Mouse (Mus musculus): ENCODE measurements at regions not wholly inside any gene's neighbourhood (a gene's known extent, or its start where the extent isn't known, plus 50 kb on each side); places are given as distances from the start of the nearest gene placed in this dataset.

DNA sequence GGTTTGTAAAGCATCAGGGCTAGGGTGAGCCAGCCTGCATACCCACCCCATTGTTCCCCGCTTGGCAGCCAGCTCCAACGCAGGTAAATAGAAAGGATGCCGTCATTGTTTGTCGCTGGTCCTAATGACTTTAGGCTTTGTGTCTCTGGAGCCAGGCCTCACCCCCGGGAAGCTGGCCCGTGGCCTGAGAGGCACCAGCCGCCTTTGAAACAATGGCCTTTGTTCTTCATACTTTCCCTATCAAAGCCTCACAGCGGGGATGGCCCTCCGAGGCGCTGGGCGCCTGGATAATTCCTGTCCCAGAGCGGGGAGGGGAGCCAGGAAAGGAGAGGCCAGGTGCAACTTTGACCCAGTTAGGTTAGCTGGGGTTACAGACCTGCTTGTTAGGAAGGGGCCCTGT, 495.0 kb downstream of the Med13l start:
- DNase-seq (ENCODE audit: low spot score in 2 of 2) = no peak

DNA sequence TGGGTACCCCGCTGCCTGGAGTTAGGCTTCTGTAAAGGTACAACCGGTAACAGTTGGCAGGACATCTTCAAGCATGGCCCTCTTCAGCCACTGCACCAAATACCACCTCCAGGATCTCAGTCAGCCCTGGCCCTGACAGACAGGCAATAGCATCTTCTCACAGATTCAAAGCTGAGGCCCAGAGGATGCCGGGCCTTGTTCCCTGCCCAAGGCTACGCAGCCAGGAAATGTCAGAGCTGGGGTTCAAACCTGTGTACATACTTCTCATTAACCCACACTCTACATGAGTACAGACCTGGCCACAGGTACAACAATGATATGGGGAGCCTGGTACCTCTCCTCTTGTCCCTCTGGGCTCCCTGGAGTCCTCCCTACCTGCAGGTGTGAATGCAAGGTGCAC, 497.3 kb downstream of the Med13l start:
- DNase-seq (ENCODE audit: low spot score in 2 of 2) = no peak

DNA sequence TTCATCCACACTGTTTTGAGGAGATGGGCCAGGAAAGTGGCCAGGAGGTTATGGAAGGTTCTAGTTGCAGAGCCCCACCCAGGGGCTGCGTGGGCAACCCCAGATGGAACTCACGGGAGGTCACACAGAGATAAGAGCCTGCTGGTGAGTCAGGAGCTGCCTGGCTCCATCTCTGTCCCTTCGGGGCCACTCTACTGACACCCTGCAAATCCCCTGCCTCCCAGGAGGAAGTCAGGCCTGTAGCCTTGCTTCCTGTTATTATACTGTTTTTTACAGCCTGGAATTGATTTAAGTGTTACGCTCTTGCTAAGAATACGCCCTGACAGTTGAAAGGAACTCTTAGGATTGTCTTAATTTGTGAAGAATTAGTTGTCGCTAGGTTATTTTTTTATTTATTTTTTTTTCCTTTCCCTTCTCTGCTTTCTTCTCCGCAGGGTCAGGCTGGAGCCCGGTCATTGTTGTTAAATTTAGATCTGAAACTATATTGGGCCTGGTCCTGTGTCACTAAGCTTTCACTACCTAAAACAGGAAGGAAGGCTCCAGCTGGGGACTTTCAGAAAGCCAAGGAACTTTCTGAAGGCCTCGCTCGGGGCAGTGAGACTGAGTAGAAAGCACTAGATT, 497.9 kb downstream of the Med13l start:
- no peak for DNase-seq (ENCODE audit: low spot score in 2 of 2)

DNA sequence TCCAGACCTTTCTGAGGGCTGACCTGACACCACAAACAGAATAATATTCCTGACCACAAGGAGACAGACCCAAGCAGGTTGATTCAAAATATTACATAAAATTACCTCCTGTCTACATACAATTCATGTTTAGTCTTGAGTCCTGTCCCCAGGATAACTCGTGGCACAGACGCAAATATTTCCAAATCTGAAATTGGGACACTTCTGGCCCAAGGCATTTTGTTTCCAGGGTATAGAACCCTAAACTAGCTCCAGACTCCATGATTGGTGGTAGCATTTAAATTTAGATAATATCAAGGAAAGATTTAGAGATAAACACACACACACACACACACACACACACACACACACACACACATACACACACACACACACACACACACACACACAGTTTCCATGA, 498.7 kb downstream of the Med13l start:
- no peak for DNase-seq (ENCODE audit: low spot score in 2 of 2)

DNA sequence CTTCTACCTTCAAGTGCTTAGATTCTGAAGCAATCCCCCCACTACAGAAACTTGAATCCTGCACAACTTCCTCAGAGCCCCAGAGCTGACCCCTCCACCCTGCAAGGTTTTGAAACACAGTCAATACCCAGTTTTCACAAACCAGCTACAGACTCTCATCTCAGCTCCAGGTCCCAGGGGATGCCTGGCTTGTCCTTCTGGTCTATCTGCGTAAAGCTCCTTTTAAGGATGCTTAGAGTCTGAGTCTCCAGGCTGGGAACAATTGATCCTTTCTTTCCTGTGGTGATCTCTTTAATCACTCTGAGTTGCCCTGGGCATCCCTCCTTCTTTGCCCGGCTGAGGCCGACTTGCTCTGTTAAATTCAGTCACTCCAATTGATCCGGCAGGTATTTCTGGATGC, 500.4 kb downstream of the Med13l start:
- DNase-seq (ENCODE audit: low spot score in 2 of 2) = no peak

DNA sequence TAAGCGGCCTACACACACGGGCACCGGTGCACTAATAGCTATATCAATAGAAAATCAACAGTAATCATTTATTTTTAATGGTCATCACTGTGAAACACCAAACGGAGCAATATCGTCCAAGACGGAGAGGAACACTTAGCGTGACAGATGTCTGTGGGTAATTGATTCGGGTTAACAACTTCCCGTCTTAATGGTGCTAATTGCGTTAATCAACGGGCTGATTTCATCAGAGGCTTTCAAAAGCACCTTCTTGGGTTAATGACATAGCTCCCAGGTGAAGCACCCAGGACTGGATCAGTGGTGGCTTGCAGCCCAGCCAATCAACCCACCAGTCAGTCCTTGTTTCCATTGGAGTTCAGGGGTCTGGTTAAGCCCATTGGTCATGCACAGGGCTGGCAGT, 502.0 kb downstream of the Med13l start:
- DNase-seq (ENCODE audit: low spot score in 2 of 2) = no peak

DNA sequence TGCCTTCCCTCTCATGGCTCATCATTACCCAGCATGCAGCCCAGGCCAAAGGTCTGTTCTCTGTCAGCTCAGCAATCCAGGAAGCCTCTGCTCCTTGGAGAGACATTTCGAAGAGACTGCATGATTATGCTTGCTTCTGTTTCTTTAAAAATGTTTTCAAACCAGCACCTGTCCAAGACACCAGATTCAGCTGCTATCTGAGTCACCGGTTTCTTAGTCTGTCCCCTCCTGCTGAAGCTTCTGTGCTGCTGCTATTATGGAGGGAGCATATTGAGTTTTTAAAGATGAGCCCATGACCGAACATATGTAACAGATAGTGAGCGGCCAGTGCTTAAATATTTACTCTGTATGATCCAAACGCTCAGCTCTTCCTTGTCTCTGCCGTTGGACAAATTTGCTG, 506.2 kb downstream of the Med13l start:
- DNase-seq (ENCODE audit: low spot score in 2 of 2) = no peak

DNA sequence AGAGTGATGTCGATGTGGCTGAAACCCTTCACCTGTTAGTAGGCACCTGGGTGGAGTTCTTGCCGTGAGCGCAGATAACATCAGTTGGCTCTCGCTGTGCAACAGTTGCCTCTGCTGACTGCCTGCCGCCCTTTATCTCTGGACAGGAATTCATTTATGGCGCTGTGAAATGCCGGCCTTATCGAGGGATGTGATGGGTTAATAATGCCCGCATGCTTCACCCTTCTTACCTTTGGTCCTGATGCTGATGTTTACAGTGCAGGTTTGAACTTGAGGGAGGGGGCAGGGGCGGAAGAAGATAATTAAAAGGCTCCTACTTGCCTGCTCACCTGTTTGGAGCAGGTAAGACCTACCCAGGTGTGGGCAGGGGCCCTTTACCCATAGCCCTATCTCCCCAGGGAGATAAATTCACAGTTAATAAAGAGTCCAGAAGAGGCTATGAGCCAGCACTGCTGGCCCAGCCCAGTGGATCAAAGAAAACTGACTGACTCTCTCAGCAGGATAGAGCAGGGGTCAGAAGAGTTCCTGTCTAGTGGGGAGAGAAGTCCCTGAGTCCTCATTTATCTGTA, 509.4 kb downstream of the Med13l start:
- no peak for DNase-seq (ENCODE audit: low spot score in 2 of 2)

DNA sequence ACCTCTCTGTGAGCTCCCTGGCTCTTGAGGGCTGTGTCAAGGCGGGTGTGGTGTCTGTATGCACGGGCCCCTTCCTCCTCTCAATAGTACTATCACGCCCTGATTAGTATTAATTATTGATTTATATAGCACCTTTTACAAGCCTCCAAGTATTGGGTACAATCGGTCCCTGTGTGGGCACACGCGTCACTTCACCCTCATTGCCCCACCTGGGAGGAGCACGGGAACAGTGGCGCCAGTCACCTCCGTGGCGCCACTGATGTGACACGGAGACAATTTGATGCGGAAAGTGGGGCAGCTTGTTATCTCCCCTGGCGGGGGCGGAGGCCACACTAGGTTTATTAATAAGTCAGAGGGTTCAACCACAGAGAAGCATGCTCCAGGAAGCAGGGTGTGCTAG, 512.2 kb downstream of the Med13l start:
- no peak for DNase-seq (ENCODE audit: low spot score in 2 of 2)

DNA sequence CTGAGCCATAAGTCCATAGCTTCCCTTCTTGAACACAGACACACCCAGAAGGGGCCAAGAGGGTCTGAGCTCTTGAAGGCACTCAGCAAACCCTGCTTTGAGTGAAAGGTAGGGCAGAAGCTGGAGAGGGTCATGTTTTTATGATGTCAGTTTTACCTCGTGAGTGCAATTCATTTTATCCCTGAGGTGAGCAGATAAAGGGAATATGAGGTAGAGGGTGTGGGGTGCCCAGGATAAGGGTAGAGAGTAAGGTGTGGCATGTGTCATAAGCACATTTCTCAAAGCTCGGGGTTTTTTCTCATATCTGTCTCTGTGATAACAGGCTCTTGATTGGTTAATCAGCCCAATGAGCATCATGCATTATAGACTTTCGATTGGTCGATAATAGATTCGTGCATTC, 520.3 kb downstream of the Med13l start:
- DNase-seq (ENCODE audit: low spot score in 2 of 2) = no peak

DNA sequence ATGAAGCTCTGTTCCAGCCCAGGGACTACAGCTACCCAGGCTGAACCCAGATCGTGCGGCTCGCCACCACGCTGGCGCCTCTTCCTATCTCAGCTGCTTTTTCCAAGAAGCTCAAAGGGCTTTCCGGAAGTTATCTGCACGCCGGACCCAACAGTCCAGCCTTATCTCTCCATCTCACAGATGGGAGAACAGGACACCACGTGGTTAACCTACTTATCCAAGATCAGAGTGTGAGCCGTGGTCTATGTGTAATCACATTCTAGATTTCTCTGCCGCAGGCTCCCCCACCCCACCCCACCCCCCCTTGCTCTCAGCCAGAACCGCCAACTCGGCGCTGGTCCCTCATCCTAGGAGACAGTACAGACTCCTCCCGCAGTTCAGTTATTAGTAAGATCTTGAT, 522.4 kb downstream of the Med13l start:
- no peak for DNase-seq (ENCODE audit: low spot score in 2 of 2)

DNA sequence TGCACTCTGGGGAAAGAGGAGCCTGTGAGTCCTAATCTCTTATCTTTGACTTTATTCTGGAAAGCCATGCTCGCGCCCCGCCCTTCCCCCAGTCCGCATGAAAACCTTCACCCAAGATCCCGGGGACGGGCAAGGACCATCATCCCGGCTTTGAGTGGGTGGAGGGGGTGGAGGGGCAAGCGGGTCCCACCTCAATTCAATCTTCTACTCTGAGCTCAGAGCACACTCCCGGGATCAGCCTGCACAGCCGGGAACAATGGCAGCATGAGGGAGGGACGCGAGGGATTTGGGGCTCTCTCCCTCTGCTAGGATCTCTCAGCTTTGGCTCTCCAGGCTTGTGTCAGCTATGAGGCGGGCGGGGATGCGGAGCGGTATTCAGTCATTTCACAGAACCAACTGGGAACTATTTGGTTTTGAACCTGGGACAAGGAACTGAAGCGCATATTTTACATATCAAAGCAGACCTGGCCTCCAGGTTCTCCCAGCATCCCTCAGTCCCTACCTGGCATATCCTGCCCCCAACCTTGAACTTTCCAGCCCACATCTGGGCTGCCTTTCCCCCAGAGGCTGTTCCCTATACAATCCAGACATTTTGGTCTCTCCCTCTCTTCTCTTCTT, 537.2 kb downstream of the Med13l start:
- no peak for DNase-seq (ENCODE audit: low spot score in 2 of 2)

DNA sequence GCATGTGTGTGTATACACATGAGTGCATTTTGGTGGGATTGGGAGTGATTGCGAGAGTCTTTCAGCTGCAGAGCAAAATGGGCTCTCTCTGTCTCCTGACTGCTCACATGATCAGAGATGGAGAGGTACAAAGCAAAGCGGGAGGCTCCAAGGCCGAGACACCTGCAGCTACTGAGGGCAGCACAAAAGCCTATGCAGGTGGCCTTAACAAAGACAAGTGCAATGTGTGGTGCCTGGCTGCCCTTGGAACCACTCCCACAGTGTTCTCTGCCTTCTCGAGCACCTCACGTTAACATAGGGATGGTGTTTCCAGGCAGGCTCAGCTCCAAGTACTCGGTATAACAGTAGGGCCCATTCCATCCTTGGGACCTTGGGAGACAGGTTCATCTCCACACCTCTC, 539.3 kb downstream of the Med13l start:
- no peak for DNase-seq (ENCODE audit: low spot score in 2 of 2)

DNA sequence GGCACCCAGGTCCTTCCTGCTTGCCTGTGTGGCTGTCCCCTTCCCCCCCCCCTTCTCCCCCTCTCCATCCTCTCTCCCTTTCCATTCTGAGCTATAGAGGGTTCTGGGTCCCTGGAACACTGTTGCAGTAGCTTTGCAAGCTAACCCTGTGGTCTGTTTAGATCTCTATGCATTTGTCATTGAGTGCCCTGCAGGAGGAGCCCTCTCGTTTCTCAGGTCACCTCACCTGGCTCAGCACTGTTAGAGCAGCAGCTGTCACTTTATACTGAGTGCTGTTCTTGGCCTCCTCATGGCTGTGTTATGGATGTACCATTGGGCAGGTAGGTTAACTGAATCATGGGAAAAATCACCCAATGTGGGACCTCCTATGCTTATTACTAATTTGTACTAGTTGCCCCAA, 543.0 kb downstream of the Med13l start:
- DNase-seq (ENCODE audit: low spot score in 2 of 2) = no peak

DNA sequence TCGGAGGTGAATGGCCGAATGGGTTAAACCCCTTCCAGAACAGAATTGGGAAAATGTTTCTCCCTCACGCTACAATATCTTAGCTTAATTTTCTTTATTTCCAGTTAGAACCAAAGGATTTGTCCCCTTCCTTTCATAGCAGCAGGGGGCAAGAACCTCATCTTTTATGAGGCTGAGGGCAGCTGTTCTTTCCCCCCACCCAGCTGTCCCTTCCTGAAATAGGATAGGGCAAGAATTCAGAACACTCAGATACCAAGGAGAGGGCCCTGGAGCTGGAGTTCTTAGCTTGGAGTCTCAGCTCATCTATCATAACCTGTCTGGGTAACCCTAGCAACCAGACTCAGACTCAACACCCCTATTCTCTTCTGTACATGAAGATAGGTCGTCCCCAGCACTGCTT, 547.4 kb downstream of the Med13l start:
- no peak for DNase-seq (ENCODE audit: low spot score in 2 of 2)

DNA sequence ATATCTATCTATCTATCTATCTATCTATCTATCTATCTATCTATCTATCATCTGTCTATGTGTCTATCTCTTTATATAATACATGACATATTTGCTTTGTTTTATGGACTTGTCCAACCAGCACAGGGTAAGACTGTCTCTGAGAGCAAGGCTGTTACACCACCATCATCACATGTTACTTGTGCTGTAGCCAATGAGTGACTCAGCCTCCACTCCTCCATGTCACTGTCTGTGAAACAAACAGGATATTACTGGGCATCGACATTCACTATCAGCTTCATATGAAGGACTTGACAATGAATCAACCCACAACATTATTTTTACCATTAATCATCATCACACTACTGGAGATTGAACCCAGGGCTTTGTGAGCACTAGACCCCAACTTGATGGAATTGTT, 549.0 kb downstream of the Med13l start:
- no peak for DNase-seq (ENCODE audit: low spot score in 2 of 2)

DNA sequence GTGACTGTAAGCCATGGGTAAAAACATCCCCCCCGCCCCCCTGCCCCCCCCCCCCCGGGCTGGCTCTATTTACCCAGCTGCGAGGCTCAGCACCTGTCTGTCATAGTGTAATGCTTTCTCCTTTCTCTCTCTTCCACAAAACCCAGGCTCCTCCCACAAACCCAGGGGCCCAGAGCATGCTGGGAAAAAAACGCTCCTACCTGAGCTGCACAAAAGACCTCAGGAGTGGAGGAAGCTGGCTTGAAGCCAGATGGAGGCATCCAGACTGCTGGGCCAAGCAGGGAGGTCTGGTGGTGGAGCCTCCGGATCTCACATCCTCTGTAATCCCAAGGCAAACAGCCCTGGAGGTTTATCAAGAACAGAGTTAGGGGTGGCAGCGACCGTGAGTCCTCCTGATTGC, 553.6 kb downstream of the Med13l start:
- no peak for DNase-seq (ENCODE audit: low spot score in 2 of 2)

DNA sequence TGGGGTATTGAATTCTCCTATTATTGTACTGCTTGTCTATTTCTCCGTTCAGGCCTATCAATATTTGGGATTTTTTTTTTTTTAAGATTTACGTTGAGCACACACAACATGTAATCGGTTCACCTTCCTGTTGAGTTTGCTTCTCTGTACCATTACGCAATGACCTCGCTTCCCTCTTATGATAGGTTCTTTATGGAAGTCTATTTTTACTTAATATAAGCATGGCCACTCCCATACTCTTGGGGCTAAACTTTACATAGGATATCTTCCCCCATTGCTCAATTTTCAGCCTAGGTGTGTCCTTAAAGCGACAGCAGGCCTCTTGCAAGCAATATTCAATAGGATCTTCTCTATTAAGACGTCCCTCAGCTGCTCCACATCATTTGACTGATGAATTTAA, 544.7 kb upstream of the Tbx3 start:
- DNase-seq (ENCODE audit: low spot score in 2 of 2) = no peak

DNA sequence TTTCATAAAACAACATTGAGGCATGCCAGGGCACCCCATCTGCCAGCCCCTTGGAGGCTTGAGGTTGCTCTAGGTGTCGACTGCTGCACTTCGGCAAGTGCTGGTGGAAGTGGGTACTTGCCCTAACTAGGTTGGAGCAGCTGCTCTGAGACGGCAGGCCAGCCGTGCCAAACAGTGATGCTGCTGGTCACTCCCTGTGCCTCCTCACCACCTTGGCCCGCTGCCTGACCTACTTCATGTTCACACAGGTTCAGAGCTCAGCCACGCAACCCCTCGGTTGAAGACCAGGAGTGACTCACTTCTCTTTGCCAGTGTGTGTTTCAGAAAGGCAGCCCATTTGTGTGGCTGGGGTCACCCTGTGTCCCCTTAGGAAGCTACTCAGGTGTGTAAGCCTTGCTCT, 540.3 kb upstream of the Tbx3 start:
- DNase-seq (ENCODE audit: low spot score in 2 of 2) = no peak

DNA sequence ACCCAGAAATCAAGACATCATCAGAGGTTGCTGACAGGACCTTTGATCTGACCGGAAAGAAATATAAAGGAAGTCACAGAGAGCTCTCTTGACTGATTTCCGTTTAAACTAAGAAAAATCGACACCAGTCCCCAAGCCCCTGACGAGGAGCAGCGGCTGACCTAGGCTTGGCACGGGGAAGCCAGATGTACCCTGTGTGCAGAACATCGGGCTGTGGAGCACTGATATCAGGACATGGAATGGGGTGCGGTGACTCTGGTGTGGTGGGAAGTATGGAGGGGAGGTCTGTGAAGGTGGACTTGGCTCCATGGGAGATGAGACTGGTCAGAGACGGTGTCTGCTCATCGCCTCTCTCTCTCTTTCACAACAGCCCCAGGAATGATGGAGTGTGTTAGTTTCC, 539.0 kb upstream of the Tbx3 start:
- DNase-seq (ENCODE audit: low spot score in 2 of 2) = no peak

DNA sequence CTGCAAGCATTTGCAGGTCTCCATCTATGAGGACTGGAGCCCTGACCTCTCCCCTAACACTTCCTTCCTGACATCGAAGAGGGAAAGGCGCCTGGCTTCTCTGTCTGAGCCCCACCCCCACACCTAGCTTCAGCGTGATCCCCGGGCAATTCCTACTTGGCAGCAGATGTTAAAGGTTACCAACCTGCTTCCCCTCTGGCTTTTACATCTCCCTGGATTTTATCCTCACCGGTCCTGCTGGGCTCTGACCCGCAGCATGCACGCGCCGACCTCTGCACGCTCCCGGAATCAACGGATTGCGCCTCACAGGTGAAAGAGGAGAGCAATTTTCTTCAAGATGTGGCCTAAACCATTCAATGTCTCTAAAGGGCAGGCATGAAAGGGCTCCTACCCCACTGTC, 537.1 kb upstream of the Tbx3 start:
- no peak for DNase-seq (ENCODE audit: low spot score in 2 of 2)

DNA sequence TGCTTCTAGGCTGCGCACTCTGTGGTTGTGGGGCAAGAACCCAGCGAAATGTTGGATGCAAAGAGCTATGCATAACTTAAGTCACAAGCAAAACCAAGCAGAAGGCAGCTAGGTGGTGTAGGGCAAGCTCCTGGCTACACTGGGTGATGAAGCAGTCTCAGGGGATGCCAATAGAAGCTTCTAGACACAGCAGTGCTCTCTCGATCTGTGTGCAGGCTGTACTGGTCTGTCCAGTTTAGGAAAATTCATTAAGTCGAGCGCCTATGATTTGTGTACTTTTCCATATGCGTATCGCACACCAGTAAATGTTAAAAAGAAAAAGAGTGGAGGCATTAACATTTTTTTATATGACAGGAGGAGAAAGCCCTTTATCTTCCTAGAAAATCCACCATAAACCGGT, 533.6 kb upstream of the Tbx3 start:
- DNase-seq (ENCODE audit: low spot score in 2 of 2) = no peak

DNA sequence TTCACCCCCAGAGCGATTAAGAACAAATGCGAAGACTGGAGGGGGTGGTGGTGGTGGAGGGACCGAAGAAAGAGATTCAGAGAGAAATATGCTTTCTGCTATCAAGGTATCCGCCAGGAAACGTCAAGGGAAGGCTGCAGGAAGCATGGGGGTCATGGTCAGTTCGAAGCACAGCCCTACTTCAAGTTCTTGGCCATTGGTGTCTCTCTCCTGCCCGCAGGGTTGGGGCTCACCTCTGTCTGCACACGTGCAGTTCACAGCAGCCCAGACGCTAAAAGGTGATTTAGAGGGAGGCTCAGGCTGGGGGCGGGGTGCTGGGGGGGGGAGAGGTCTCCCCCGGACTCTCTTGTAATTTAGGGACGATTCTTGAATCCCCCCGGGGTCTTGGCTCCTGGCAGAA, 533.1 kb upstream of the Tbx3 start:
- no peak for DNase-seq (ENCODE audit: low spot score in 2 of 2)

Data from adrenal gland, postnatal 4 days (tissue).